Mouse (Mus musculus) frontal cortex, postnatal 14 days (tissue): ENCODE data around the gene Phlpp2.

Experiments used
- DNase-seq, 2 experiments: peaks; one replicate each; pipeline ENCODE4 v3.0.0; 2022; ENCODE audit warnings: low spot score in 2 of 2

Gene Phlpp2

GRCm38 (mm10) chr8:109961693-109962367, 93.5 kb downstream of the Phlpp2 start, which contains the start of gene Marveld3:
Marveld3 (minus strand) TSS chr8:109962203.
- DNase-seq = no peak

DNA sequence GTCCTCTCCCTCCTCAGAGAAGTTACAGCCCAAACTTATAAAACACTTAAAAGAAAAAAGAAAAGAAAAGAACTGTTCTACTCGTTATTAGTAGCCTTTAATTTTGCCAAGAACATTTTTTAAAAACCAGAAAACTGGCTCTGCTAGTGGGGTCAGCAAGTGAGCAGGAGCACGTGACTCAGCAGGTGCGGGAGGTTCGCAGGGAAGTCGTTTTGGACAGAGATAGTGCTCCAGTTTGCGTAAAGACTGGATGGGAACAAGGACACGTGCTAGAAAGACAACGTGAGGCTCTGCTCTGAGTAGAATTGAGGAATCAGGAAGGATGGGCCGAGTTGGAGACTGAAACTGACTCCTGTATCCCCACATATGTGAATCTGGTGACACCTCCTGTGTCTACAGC, 94.6 kb downstream of the Phlpp2 start:
- no peak for DNase-seq

GRCm38 (mm10) chr8:109963421-109963820, 95.1 kb downstream of the Phlpp2 start:
- no peak for DNase-seq

- no peak for DNase-seq
These were observed 95.8 kb downstream of the Phlpp2 start for GRCm38 (mm10) chr8:109964106-109964505.

DNA sequence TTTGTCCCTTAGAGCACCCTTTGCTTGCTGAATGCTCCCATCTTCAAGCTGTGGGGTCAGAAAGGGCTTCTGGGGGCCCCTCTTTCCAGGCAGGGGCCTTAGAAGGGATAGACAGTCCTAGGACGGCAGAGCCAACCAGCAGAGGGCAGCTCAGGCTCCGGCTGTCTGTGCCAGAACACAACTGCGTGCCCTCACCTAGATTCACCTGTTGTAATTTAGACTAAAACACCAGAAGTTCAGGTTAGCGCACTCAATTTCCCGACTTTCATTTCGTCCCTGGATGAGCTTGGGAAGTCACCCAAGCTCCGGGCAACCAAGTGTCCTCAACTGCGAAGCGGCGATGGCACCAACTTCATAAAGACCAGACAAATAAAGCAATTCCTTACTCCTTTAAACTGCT, 100.5 kb downstream of the Phlpp2 start:
- DNase-seq = no peak

DNA sequence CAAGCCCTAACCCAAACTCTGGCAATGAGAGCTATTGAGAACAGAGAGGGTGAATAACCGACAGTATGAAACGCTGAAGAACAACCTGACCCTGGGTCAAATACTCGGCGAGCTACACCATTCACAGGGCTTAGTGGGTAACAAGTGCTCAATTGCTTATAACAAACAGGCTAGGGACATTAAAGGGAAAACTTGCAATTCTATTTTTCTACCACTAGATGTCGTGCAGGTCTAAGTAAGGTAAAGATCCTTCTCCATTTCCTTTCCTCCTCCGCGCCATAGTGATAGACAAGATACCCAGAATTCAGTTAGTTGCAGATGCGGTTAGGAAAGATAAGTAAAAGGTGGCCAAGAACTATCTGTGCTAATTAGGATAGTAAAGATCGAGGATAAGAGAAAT, 102.0 kb downstream of the Phlpp2 start:
- DNase-seq = no peak

DNA sequence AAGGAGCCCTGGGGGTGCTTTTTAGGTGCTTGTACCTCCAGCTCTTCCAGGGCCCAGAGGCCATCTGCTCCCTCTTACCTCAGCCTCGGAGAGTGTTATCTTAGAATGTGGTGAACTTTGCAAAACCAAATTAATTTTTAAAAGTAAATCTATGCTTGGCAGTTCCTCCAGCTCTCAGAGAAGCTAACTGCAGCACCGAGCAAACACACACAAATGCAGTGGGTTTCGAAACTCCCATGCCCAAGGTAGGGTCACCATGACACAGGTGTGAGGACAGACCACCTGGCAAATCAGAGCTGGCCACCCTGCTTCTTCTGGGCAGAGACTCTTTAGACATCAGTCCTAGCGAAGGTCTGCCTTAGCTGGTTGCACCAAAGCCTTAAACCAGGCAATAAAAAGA, 104.6 kb downstream of the Phlpp2 start:
- DNase-seq = no peak

DNA sequence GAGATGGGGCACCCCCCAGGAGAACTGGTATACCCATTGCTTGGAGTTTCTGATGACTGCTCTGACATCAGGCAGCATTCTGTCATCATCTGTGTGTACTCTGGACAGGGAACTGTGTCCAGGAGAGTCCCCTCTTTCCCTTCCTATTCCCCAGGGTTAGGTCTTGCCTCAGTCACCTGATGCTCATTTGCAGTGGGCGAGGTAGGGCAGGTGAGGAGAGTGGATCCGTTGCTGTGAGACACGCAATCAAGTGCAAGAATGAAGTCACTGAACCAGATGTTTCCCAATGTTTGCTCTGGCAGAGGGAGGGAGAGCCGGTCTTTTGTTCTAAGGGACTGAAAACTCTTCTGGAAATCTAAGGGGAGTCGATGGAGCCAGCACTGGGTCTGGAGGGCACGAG, 111.0 kb downstream of the Phlpp2 start:
- no peak for DNase-seq

DNA sequence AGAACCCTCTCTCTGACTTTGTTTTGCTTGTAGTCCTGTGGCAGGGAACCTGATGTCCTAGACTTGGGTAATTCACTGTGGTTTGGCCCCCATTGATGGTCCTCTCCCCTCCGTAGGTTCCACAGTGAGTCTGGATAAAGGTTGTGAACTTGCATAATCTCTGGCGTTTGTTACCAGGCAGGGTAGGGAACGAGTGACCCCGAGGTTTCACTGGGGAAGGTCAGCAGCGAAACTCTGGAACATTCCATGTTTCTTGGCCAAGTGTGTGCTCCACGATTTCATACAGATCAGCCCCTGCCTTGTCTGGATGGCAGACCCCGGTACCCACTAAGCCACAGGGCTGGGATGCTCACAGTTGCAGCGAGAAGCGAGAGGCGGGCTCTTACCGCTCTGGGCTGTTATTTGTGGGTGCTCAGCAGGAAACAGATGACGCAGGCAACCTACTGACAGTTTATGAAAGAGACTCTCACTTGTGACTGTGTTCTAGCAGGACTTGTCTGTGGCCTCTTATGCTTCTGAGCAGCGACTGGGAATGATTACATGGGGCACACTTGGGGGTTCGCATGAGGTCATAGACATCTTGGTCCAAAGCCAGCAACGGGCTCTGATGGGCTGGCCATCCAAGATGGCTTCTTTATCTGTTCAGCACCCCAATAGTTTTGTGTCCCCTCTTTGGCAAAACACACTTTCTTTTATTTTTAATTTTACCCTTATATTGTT, 114.2 kb downstream of the Phlpp2 start:
- no peak for DNase-seq

- DNase-seq = no peak
These were observed 115.6 kb downstream of the Phlpp2 start for GRCm38 (mm10) chr8:109983944-109984343.

GRCm38 (mm10) chr8:109986384-109986783, 118.0 kb downstream of the Phlpp2 start:
- DNase-seq = no peak

- no peak for DNase-seq
These were observed 119.4 kb downstream of the Phlpp2 start for GRCm38 (mm10) chr8:109987776-109988175.

DNA sequence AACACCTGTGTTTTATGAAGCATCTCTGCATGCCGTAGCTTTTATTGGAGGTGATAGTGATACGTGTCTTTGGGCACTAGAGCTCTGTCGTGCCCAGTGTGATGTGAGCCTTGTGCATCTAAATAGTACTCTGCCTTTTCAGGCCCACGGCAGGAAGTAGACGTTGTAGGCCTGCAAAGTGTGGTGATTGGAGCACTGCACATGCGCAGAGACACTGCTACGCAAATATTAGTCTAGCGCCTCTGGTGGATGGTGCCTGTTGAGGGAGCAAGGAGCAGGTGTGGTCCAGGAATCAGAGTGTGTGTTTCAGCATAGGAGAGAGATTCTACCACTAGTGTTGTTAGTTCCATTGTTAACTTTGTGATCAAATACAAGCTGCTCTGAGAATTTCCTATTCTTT, 120.8 kb downstream of the Phlpp2 start:
- no peak for DNase-seq

DNA sequence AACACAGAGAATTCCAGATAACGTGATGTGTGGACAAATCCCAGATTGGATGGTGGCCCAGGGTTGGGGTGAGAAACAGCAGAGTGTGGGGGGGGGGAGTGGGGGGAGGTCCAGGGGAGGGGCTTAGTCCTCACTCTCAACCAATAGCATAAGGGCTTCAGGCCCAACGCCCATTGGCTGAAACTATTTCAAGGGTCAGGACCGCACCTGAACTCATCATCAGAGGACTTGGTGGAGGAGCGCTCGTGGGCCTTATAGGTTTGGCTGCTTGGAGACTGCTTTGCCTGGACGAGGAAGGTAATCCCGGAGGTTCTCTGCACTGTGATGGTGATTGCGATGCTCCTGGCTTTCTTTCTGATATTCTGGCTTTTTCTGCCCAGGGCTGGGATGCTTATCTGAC, 121.9 kb downstream of the Phlpp2 start, which contains the start of gene Tat:
Gene Tat (plus strand): TSS at position 214 of the 400 bp plus-strand sequence.
- no peak for DNase-seq

GRCm38 (mm10) chr8:109992166-109992565, 123.8 kb downstream of the Phlpp2 start:
- no peak for DNase-seq

GRCm38 (mm10) chr8:109992951-109993350, 124.6 kb downstream of the Phlpp2 start:
- no peak for DNase-seq
